Mouse (Mus musculus) left cerebral cortex, adult 11 months (tissue): Measurements from ENCODE around the gene Klhl10.

ENCODE experiments used
- DNase-seq: peaks from one replicate; pipeline ENCODE4 v3.0.0; 2022; ENCODE audit warnings: low spot score

The Klhl10 gene

GRCm38 (mm10) chr11:100465229-100465792 lies 23.6 kb downstream of the Klhl10 start:
- DNase-seq: no peak

- DNase-seq: no peak
These were observed 24.1 kb downstream of the Klhl10 start for GRCm38 (mm10) chr11:100465833-100466232.

- no peak for DNase-seq
These were observed 29.9 kb downstream of the Klhl10 start for GRCm38 (mm10) chr11:100471352-100472196.

GRCm38 (mm10) chr11:100472197-100472934 lies 30.6 kb downstream of the Klhl10 start, which contains the start of gene Klhl11:
Gene Klhl11, minus strand, starts transcription at chr11:100472741.
- peak; percentile 80 for DNase-seq

GRCm38 (mm10) chr11:100472935-100473295 lies 31.2 kb downstream of the Klhl10 start:
- no peak for DNase-seq

- no peak for DNase-seq
These were observed 34.6 kb downstream of the Klhl10 start for GRCm38 (mm10) chr11:100476281-100476680.

- DNase-seq: no peak
These were observed 37.4 kb downstream of the Klhl10 start for GRCm38 (mm10) chr11:100479152-100479551.

- no peak for DNase-seq
These were observed 42.7 kb downstream of the Klhl10 start for GRCm38 (mm10) chr11:100484461-100484860.

GRCm38 (mm10) chr11:100485801-100486538 lies 44.3 kb downstream of the Klhl10 start:
- DNase-seq: no peak

- DNase-seq: no peak
These were observed 49.2 kb downstream of the Klhl10 start for GRCm38 (mm10) chr11:100490951-100491350.

GRCm38 (mm10) chr11:100493771-100494170 lies 52.1 kb downstream of the Klhl10 start:
- DNase-seq: no peak

- no peak for DNase-seq
These were observed 58.5 kb downstream of the Klhl10 start for GRCm38 (mm10) chr11:100500241-100500640.

GRCm38 (mm10) chr11:100500651-100501050 lies 58.9 kb downstream of the Klhl10 start:
- no peak for DNase-seq

GRCm38 (mm10) chr11:100501321-100501720 lies 59.6 kb downstream of the Klhl10 start:
- DNase-seq: no peak

- no peak for DNase-seq
These were observed 63.4 kb downstream of the Klhl10 start for GRCm38 (mm10) chr11:100504990-100505660.

- no peak for DNase-seq
These were observed 64.3 kb downstream of the Klhl10 start for GRCm38 (mm10) chr11:100505997-100506396.
